Mouse (Mus musculus): ENCODE measurements at regions not wholly inside any gene's neighbourhood (a gene's known extent, or its start where the extent isn't known, plus 50 kb on each side); places are given as distances from the start of the nearest gene placed in this dataset.

DNA sequence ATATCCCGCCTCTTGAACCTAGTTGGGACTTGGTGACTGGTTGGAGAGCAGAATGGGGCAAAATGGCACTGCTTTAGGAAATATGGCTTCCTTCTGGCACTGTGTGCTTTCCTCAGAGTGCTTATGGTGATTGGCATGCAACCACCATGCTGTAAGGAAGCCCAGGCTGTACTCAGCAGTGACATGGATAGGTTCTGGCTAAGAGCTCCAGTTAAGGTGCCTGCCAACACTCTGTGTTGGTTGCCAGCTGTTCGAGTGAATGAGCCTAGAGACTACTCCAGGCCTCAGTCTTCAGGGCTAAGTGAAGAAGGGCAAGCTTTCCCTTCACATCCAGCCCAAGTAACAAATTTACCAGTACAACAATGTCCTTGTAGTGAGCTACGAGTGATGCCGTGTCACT is 301.9 kb downstream of the Otol1 start:
- H3K27me3 ChIP-seq (replicated peaks), result no peaks in the 10 kb centered on the region
- no peak for ATAC-seq (ENCODE audit: extremely low read depth, insufficient number of reproducible peaks, low FRiP score, low TSS enrichment)
- no peak overlapping the region for H3K4me3 ChIP-seq
- 81% methylated on average over 4 of the region's 4 CpGs for WGBS
- H3K27ac ChIP-seq (replicated peaks), result no peak overlapping the region
- H3K9me3 ChIP-seq, result no peaks in the 10 kb centered on the region
- no peaks in the 10 kb centered on the region for H3K36me3 ChIP-seq
- no peak overlapping the region for H3K4me2 ChIP-seq
- no peaks in the 10 kb centered on the region for H3K4me1 ChIP-seq
- H3K9ac ChIP-seq, result no peak overlapping the region

DNA sequence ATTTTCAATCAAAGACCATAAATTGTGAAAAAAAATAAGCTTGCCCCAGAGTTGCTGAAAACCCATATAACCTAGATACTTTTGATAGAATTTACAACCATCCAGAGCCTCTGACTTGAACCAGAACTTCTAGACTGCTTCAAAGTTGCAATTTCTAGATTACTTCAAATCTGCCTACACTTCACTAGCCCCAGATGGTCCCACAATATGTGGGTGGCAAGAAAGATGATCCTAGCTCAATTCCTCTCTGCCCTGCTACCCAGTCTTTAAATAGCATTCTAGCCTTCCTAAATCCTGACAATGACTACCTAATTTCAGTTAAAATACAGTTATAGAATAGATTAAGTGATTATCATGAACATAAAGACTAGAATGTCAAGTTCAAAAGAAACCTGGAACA is 303.6 kb downstream of the Otol1 start:
- Histone ChIP-seq H3K9ac (no peak overlapping the region), H3K4me2 (no peak overlapping the region), H3K4me3 (no peak overlapping the region), H3K27me3 (replicated peaks) (no peaks in the 10 kb centered on the region), H3K9me3 (no peaks in the 10 kb centered on the region), H3K4me1 (no peaks in the 10 kb centered on the region), H3K27ac (replicated peaks) (no peak overlapping the region), H3K36me3 (no peaks in the 10 kb centered on the region)
- no peak for ATAC-seq (ENCODE audit: extremely low read depth, insufficient number of reproducible peaks, low FRiP score, low TSS enrichment)

DNA sequence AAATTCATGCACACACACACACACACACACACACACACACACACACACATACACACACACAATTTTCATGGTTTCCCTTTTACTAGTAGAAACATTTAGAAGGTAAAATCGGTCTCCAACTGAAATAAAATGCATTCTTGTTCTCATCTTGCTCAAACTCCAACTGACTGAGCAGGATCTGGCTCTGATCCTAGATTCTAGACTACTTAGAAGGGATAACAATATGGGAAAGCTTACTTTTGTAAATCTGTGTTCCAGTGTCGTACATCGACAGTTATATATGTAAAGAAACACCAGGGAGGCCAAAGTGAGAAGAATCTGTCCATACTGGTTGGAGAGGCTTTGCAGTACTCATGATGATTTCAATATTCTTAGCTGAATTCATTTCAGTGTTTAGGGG is 304.6 kb downstream of the Otol1 start:
- Histone ChIP-seq H3K4me3 (no peak overlapping the region), H3K36me3 (no peaks in the 10 kb centered on the region), H3K27ac (replicated peaks) (no peak overlapping the region), H3K4me1 (no peaks in the 10 kb centered on the region), H3K9ac (no peak overlapping the region), H3K9me3 (no peaks in the 10 kb centered on the region), H3K4me2 (no peak overlapping the region), H3K27me3 (replicated peaks) (no peaks in the 10 kb centered on the region)
- ATAC-seq (ENCODE audit: extremely low read depth, insufficient number of reproducible peaks, low FRiP score, low TSS enrichment), result no peak
- 69% methylated on average over 3 of the region's 3 CpGs for WGBS

DNA sequence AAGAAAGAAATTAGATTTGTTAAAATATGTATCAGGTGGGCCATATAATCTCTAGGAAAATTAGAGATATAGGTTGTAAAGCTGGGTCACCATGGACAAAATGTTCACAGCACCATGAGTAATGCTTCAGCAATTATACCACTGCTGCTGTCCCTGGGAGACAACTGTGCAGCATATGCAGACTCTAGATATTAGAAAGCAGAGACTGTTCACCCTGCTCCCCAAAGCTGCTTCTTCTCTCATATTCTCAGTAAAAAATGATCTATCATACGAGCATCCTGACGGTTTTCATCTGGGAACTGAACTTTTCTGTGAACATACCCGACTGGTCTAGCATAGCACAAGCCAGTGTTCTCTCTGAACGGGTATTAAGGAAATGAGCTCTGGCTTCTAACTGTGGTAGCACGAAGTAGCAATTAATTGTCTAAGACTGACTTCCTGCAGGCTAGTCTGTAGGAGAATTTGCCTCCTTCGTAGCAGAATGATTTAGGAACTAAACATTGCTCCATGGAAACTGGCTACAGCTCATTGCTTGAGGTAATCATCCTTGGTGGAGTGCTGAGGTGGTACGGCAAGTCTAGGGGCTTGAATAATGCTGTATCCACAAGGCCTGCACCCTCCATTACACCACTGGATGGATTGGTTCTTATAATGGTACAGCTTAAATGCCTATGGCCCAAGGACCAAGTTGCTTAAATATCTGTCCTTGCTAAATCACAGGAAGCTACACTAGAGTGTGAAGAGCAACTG is 305.9 kb downstream of the Otol1 start:
- Histone ChIP-seq H3K4me1 (no peaks in the 10 kb centered on the region), H3K4me3 (no peak overlapping the region), H3K27ac (replicated peaks) (no peak overlapping the region), H3K9me3 (no peaks in the 10 kb centered on the region), H3K9ac (no peak overlapping the region), H3K27me3 (replicated peaks) (no peaks in the 10 kb centered on the region), H3K36me3 (no peaks in the 10 kb centered on the region), H3K4me2 (no peak overlapping the region)
- ATAC-seq (ENCODE audit: extremely low read depth, insufficient number of reproducible peaks, low FRiP score, low TSS enrichment), result no peak
- WGBS, result 77% methylated on average over 7 of the region's 7 CpGs

DNA sequence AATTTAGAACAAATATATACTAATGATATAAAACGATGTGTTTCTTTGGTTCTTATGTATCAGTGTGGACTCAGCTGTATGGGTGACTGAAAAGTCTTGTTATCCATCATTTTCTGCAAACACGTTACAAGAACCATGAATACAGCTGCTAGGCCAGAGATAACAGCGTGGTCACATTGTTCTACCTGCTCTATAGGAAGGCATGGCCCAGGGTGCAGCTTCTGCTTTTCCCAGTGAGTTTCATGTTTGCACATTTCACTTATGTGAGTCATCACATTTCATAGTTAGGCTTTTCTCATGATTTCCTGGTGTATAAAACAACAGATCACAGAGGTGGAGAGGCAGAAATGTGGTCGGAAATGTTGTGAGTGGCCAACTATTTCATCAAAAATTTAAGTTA is 306.8 kb downstream of the Otol1 start:
- H3K4me1 ChIP-seq, result no peaks in the 10 kb centered on the region
- no peak overlapping the region for H3K9ac ChIP-seq
- no peaks in the 10 kb centered on the region for H3K36me3 ChIP-seq
- H3K27me3 ChIP-seq (replicated peaks), result no peaks in the 10 kb centered on the region
- no peak overlapping the region for H3K4me2 ChIP-seq
- 57% methylated on average over 4 of the region's 4 CpGs for WGBS
- no peaks in the 10 kb centered on the region for H3K9me3 ChIP-seq
- ATAC-seq (ENCODE audit: extremely low read depth, insufficient number of reproducible peaks, low FRiP score, low TSS enrichment), result no peak
- H3K27ac ChIP-seq (replicated peaks), result no peak overlapping the region
- H3K4me3 ChIP-seq, result no peak overlapping the region

DNA sequence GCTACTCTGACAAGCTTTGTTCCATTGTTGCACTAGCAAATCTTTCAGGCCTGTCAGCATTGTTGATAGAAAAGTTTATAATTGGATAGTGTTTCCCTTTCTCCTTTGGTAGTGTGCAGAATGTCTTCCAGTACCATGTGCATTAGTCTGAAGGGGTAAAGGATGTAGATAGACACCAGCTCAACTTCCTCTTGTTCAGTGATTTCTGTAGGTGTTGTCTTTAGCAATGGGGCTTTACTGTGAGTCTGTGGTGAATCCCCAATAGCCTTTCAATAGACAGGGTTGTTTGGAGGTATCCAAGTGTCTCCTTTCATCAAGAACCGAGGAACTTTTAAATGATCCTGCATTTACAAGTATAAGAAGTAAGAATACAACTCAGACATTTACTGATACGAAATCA is 311.0 kb downstream of the Otol1 start:
- H3K4me2 ChIP-seq, result no peak overlapping the region
- no peaks in the 10 kb centered on the region for H3K9me3 ChIP-seq
- no peaks in the 10 kb centered on the region for H3K27me3 ChIP-seq (replicated peaks)
- H3K27ac ChIP-seq (replicated peaks), result no peak overlapping the region
- WGBS, result 68% methylated on average over 2 of the region's 2 CpGs
- H3K36me3 ChIP-seq, result no peaks in the 10 kb centered on the region
- no peak overlapping the region for H3K4me3 ChIP-seq
- no peak overlapping the region for H3K9ac ChIP-seq
- H3K4me1 ChIP-seq, result no peaks in the 10 kb centered on the region
- no peak for ATAC-seq (ENCODE audit: extremely low read depth, insufficient number of reproducible peaks, low FRiP score, low TSS enrichment)

DNA sequence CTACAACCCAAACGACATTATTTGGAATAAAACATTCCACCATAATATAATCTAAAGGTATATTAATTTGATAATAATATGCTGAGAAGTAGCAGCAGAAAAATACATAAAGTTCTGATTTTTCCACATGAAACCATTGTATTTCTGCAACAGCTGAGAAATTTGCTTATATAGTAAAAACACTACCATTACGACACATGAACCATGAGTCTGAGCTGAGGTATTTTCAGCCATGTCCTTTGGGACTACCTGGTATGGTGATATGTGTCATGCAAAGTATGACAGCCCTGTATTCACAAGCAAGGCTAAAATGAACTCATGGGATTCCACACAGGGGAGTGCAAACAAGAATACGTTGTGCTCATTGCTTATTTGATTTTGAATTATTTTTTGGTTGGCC is 311.7 kb downstream of the Otol1 start:
- no peak overlapping the region for H3K4me2 ChIP-seq
- no peaks in the 10 kb centered on the region for H3K36me3 ChIP-seq
- no peak overlapping the region for H3K9ac ChIP-seq
- no peak overlapping the region for H3K27ac ChIP-seq (replicated peaks)
- H3K4me3 ChIP-seq, result no peak overlapping the region
- no peaks in the 10 kb centered on the region for H3K27me3 ChIP-seq (replicated peaks)
- no peaks in the 10 kb centered on the region for H3K4me1 ChIP-seq
- no peak for ATAC-seq (ENCODE audit: extremely low read depth, insufficient number of reproducible peaks, low FRiP score, low TSS enrichment)
- 73% methylated on average over 3 of the region's 3 CpGs for WGBS
- H3K9me3 ChIP-seq, result no peaks in the 10 kb centered on the region

DNA sequence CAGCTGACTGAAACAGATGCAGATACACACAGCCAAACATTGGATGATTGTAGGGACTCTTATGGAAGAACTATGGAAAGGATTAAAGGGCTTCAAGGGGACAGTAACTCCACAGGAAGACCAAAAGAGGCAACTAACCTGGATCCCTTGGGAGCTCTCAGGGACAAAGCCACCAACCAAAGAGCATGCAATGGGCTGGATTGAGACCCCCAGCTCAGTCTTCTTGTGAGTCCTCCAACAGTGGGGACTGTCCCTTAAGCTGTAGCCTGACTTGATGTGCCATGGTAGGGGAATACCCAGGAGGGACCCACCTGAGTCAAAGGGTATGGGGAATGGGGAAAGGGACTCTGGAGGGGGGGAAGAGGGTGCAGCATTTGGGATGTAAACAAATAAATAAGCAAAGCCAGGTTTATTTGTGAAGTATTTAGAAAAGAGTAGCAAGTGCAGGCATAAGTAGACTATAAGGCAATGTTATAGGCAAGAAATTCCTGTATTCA is 313.8 kb downstream of the Otol1 start:
- no peaks in the 10 kb centered on the region for H3K4me1 ChIP-seq
- no peaks in the 10 kb centered on the region for H3K27me3 ChIP-seq (replicated peaks)
- H3K4me2 ChIP-seq, result no peak overlapping the region
- no peak overlapping the region for H3K27ac ChIP-seq (replicated peaks)
- no peak overlapping the region for H3K9ac ChIP-seq
- no peaks in the 10 kb centered on the region for H3K9me3 ChIP-seq
- no peak overlapping the region for H3K4me3 ChIP-seq
- no peak for ATAC-seq (ENCODE audit: extremely low read depth, insufficient number of reproducible peaks, low FRiP score, low TSS enrichment)
- H3K36me3 ChIP-seq, result no peaks in the 10 kb centered on the region

DNA sequence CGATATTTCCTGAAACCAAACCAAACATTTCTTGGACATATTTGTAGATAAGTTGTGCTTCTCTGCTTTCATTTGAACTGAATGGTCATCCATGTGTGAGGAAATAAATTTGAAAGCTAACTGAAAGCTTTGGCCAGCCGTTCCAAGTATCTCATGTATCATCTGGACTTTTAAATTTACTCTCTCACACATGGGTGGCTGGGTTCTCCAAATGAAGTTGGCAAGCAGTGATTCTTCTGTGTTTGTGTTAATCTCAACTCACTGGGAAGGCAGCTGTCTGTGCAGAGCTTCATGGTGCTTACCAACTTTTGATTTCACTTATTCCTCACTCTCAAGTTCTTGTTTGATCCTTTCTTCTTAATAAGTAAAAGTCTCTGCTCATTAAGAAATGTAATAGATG is 317.3 kb downstream of the Otol1 start:
- WGBS, result 74% methylated on average over 2 of the region's 2 CpGs

More for the DNA sequence above, 317.3 kb downstream of the Otol1 start:
- no peak for ATAC-seq (ENCODE audit: extremely low read depth, insufficient number of reproducible peaks, low FRiP score, low TSS enrichment)
- no peaks in the 10 kb centered on the region for H3K27me3 ChIP-seq (replicated peaks)
- no peaks in the 10 kb centered on the region for H3K9me3 ChIP-seq
- H3K27ac ChIP-seq (replicated peaks), result no peak overlapping the region
- H3K4me2 ChIP-seq, result no peak overlapping the region
- no peak overlapping the region for H3K9ac ChIP-seq
- H3K4me1 ChIP-seq, result no peaks in the 10 kb centered on the region
- H3K36me3 ChIP-seq, result no peaks in the 10 kb centered on the region
- no peak overlapping the region for H3K4me3 ChIP-seq

All from heart, embryonic 13.5 days (tissue).